Mouse (Mus musculus) forebrain, embryonic 14.5 days (tissue): ENCODE results near the gene Hoxc9. TPM values are rescaled to one million over a fixed set of nuclear protein-coding genes. Genes with fewer than 3 reads are reported as not detected.

Experiments used
- ATAC-seq: fragments of 200-750 bp; cut with Nextera tagmentation; 2 replicates; pipeline ENCODE4 v1.8.0; 2017; ENCODE audit warnings: mild to moderate bottlenecking, moderate library complexity
- DNase-seq: peaks from one replicate; pipeline ENCODE4 v3.0.0-alpha.2; 2015; ENCODE audit warnings: low spot score
- H3K27ac ChIP-seq: fragments of 300-500 bp; sonication (generic); 2 replicates; pipeline ENCODE4 v1.5.1; 2014; ENCODE audit warnings: low read depth, mild to moderate bottlenecking, control low read depth, low read length, moderate library complexity
- H3K27me3 ChIP-seq: fragments of 300-500 bp; sonication (generic); replicated peaks from 2 replicates; pipeline ENCODE4 v1.6.1; 2014; ENCODE audit warnings: low read length, control low read depth, mixed read lengths; ENCODE audit not compliant: control insufficient read depth, insufficient read depth
- H3K36me3 ChIP-seq: fragments of 300-500 bp; sonication (generic); 2 replicates; pipeline ENCODE4 v1.6.1; 2014; ENCODE audit warnings: low read length, control low read depth; ENCODE audit not compliant: control insufficient read depth, insufficient read depth
- H3K4me1 ChIP-seq: fragments of 300-500 bp; sonication (generic); 2 replicates; pipeline ENCODE4 v1.6.1; 2014; ENCODE audit warnings: antibody characterized with exemption, low read length, control low read depth; ENCODE audit not compliant: control insufficient read depth, insufficient read depth
- H3K4me2 ChIP-seq: fragments of 300-500 bp; sonication (generic); 2 replicates; pipeline ENCODE4 v1.6.1; 2014; ENCODE audit warnings: mild to moderate bottlenecking, control low read depth, low read length
- H3K4me3 ChIP-seq: fragments of 300-500 bp; sonication (generic); 2 replicates; pipeline ENCODE4 v1.5.1; 2014; ENCODE audit warnings: low read depth, low read length, control low read depth
- H3K9ac ChIP-seq: fragments of 300-500 bp; sonication (generic); 2 replicates; pipeline ENCODE4 v1.6.1; 2014; ENCODE audit warnings: mild to moderate bottlenecking, low read length, control low read depth, moderate library complexity
- H3K9me3 ChIP-seq: fragments of 300-500 bp; sonication (generic); replicated peaks from 2 replicates; pipeline ENCODE4 v1.6.1; 2016; ENCODE audit warnings: low read length, control low read depth, mixed read lengths; ENCODE audit not compliant: control insufficient read depth
- WGBS: fragments of 180-500 bp; shearing (Covaris S2); extraction: QIAGEN DNeasy Blood & Tissue Kit; methylation state at CpG from one replicate; pipeline ENCODE4 v1.1.7; 2014; 5-methylcytosine and 5-hydroxymethylcytosine counted together
- polyA plus RNA-seq: library from polyadenylated mRNA; unstranded; fragments of >200 nt; fragmentation: Nextera tagmentation; extraction: Ambion mirVana; gene quantifications from 2 replicates; pipeline ENCODE4 v1.2.1, GENCODE M21; 2014

Hoxc9 gene
- polyA plus RNA-seq, 1 experiment from 2014 or later: not detected

- ATAC-seq (no peak), DNase-seq (no peak)
- Histone ChIP-seq H3K36me3 (no peaks in the 10 kb centered on the region), H3K9me3 (no peaks in the 10 kb centered on the region), H3K9ac (no peak overlapping the region), H3K27me3 (peaks cover 99% of the 10 kb centered on the region), H3K27ac (no peak overlapping the region), H3K4me2 (peak overlapping the region; percentile 14; the same call in 1 of the 2 replicates), H3K4me1 (no peaks in the 10 kb centered on the region), H3K4me3 (no peak overlapping the region)
- WGBS: under 1% methylated on average over 48 of the region's 53 CpGs
Observed at GRCm38 (mm10) chr15:102942739-102943467, 33.3 kb upstream of the Hoxc9 start.

DNA sequence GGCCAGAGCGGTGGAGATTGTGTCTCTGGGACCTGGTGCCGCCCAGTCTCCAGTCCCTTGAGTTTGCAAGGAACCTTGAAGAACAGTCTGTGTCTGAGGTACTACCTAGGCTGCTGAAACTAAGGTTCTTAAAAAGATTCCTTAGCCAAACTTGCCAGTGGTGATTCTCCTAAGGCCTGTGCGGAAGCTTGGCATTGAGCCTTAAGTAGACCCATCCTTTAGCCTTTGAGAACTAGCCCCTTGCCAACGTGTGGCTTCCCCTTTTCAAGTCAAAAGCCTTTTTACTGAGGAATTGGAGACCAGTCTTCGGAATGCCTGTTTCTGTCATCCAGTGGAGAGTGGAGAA is 32.8 kb upstream of the Hoxc9 start:
- H3K9ac ChIP-seq: no peak overlapping the region
- no peak overlapping the region for H3K27ac ChIP-seq
- H3K27me3 ChIP-seq: peaks cover 99% of the 10 kb centered on the region
- H3K4me1 ChIP-seq: no peaks in the 10 kb centered on the region
- DNase-seq (no peak), ATAC-seq (no peak)
- no peaks in the 10 kb centered on the region for H3K9me3 ChIP-seq
- H3K4me3 ChIP-seq: no peak overlapping the region
- WGBS: 0% methylated on average over 5 of the region's 5 CpGs
- H3K4me2 ChIP-seq: no peak overlapping the region
- no peaks in the 10 kb centered on the region for H3K36me3 ChIP-seq

GRCm38 (mm10) chr15:102945185-102946077 is 30.8 kb upstream of the Hoxc9 start:
- 7% methylated on average over 22 of the region's 22 CpGs for WGBS
- Histone ChIP-seq H3K27ac (no peak overlapping the region), H3K4me1 (no peaks in the 10 kb centered on the region), H3K36me3 (no peaks in the 10 kb centered on the region), H3K4me2 (no peak overlapping the region), H3K4me3 (no peak overlapping the region), H3K9ac (no peak overlapping the region), H3K27me3 (peaks cover 99% of the 10 kb centered on the region), H3K9me3 (no peaks in the 10 kb centered on the region)
- ATAC-seq (no peak), DNase-seq (no peak)

- no peak for ATAC-seq
- DNase-seq: no peak
- WGBS: 1% methylated on average over 9 of the region's 9 CpGs
Observed at GRCm38 (mm10) chr15:102947276-102947675, 29.0 kb upstream of the Hoxc9 start.

DNA sequence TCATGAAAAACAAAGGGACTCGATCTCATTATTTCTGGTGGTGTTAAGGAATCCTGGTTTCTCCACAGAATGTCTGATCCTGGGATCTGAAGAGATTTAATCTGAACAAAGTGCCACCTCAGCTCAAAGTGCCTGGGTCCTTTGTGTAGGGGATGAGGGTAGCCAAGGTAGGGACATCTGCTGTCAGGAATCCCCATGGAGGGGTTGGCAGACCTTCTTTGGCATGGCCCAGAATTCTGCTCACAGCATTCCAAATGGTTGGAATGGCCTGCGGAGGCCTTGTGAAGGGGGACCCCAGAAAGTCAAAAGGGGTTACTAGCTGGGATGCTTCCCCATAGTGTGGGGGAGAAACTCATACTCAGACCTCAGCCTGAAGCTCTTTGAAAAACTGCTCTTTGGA is 27.4 kb upstream of the Hoxc9 start:
- Histone ChIP-seq H3K9me3 (no peaks in the 10 kb centered on the region), H3K27ac (no peak overlapping the region), H3K9ac (no peak overlapping the region), H3K36me3 (no peaks in the 10 kb centered on the region), H3K4me3 (no peak overlapping the region), H3K27me3 (peaks cover 99% of the 10 kb centered on the region), H3K4me2 (no peak overlapping the region), H3K4me1 (no peaks in the 10 kb centered on the region)
- DNase-seq: no peak
- WGBS: 11% methylated on average over 2 of the region's 2 CpGs
- ATAC-seq: no peak

More at GRCm38 (mm10) chr15:102947276-102947675, 29.0 kb upstream of the Hoxc9 start:
- H3K36me3 ChIP-seq: no peaks in the 10 kb centered on the region
- H3K4me2 ChIP-seq: no peak overlapping the region
- H3K4me3 ChIP-seq: no peak overlapping the region
- H3K27me3 ChIP-seq: peaks cover 99% of the 10 kb centered on the region
- no peaks in the 10 kb centered on the region for H3K9me3 ChIP-seq
- no peak overlapping the region for H3K27ac ChIP-seq
- H3K9ac ChIP-seq: no peak overlapping the region
- no peaks in the 10 kb centered on the region for H3K4me1 ChIP-seq

DNA sequence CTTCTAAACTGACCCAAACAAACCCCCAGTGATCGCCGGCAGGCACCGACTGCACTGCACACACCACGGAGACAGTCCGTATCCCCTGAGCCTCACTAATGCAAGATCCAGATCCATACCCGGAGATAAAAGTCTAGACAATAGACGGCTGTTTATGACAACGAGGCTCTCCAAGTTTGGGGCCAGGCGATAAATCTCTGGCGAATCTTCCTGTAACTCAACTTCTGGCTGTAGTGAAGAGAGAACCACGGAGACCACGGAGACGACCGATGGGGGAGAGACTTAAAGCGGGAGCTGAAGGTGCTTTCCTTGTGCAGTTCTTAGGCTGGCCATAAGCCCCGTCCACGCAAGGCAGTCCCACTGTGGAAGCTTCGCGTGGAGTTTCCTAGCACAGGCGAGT is 26.5 kb upstream of the Hoxc9 start:
- DNase-seq: no peak

GRCm38 (mm10) chr15:102950877-102951276 is 25.4 kb upstream of the Hoxc9 start:
- Histone ChIP-seq H3K4me2 (no peak overlapping the region), H3K4me3 (no peak overlapping the region), H3K9me3 (no peaks in the 10 kb centered on the region), H3K27me3 (peaks cover 98% of the 10 kb centered on the region), H3K27ac (no peak overlapping the region), H3K9ac (no peak overlapping the region), H3K4me1 (no peaks in the 10 kb centered on the region), H3K36me3 (no peaks in the 10 kb centered on the region)
- 6% methylated on average over 2 of the region's 2 CpGs for WGBS
- ATAC-seq (no peak), DNase-seq (no peak)

More for the DNA sequence above, 26.5 kb upstream of the Hoxc9 start:
- Histone ChIP-seq H3K4me3 (no peak overlapping the region), H3K9ac (no peak overlapping the region), H3K9me3 (no peaks in the 10 kb centered on the region), H3K27me3 (peaks cover 99% of the 10 kb centered on the region), H3K36me3 (no peaks in the 10 kb centered on the region), H3K27ac (no peak overlapping the region), H3K4me2 (no peak overlapping the region), H3K4me1 (no peaks in the 10 kb centered on the region)
- WGBS: 1% methylated on average over 20 of the region's 20 CpGs
- ATAC-seq: no peak

DNA sequence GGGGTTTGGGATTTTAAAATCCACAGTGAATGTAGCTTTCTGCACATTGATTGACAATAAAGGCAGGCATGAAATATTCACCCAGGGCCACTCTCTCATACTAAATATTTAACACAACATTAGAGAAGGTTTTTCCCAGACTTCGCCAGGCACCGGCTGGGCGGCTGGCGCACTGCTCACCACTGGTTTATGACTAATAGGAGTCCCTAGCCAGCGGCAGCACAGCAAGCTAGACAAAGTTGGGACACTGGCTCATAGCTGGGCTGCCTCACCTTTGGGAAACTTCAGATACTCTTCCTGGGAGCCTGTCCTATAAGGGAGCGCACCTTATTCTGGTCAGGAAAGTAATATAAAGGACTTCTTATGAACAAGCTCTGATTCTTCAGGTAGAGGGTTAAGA is 22.7 kb upstream of the Hoxc9 start:
- H3K9me3 ChIP-seq: no peaks in the 10 kb centered on the region
- WGBS: 2% methylated on average over 6 of the region's 6 CpGs
- H3K4me1 ChIP-seq: no peaks in the 10 kb centered on the region

More for the DNA sequence above, 22.7 kb upstream of the Hoxc9 start:
- Histone ChIP-seq H3K9ac (no peak overlapping the region), H3K27ac (no peak overlapping the region), H3K4me3 (no peak overlapping the region), H3K4me2 (no peak overlapping the region), H3K36me3 (no peaks in the 10 kb centered on the region), H3K27me3 (peaks cover 98% of the 10 kb centered on the region)
- no peak for ATAC-seq
- DNase-seq: no peak
